Mouse (Mus musculus) cerebellum, adult 2 months (tissue): ENCODE data around the gene Rock2.

Experiments
- CTCF ChIP-seq: fragments of 200-500 bp; IDR thresholded peaks from 2 replicates; pipeline ENCODE4 v1.5.1; 2011; ENCODE audit warnings: low read depth, mild to moderate bottlenecking, control low read depth, low read length, moderate library complexity, borderline replicate concordance; ENCODE audit not compliant: insufficient read depth
- POLR2A ChIP-seq: fragments of 200-500 bp; IDR thresholded peaks from 2 replicates; pipeline ENCODE4 v1.6.1; 2011; ENCODE audit warnings: low read length, control low read depth, borderline replicate concordance; ENCODE audit not compliant: insufficient read depth

- no peak for TF ChIP-seq CTCF
- TF ChIP-seq POLR2A: no peak
Observed at GRCm38 (mm10) chr12:16876667-16877066, 18.0 kb upstream of the Rock2 start.
